Mouse (Mus musculus) heart, embryonic 14.5 days (tissue): ENCODE measurements around the gene Dpm3. TPM values are rescaled to one million over a fixed set of nuclear protein-coding genes. Genes with fewer than 3 reads are reported as not detected.

ENCODE experiments used
- ATAC-seq: fragments of 200-750 bp; cut with Nextera tagmentation; 2 replicates; pipeline ENCODE4 v1.8.0; 2017; ENCODE audit warnings: low read depth, moderate TSS enrichment; ENCODE audit not compliant: insufficient number of reproducible peaks, insufficient read depth, low FRiP score
- H3K27ac ChIP-seq, 2 experiments: fragments of 200-500 bp in 1 of 2; fragments of 300-500 bp in 1 of 2; sonication (generic) in 1 of 2; replicated peaks in 1 of 2; 2 replicates each; pipeline ENCODE4 v1.5.1; 2012 to 2014; ENCODE audit warnings: low read depth in 2 of 2, low read length in 2 of 2, control low read depth in 1 of 2, mild to moderate bottlenecking in 1 of 2, mixed read lengths in 1 of 2; ENCODE audit not compliant: control insufficient read depth in 1 of 2, insufficient read depth in 1 of 2
- H3K27me3 ChIP-seq: fragments of 300-500 bp; sonication (generic); 2 replicates; pipeline ENCODE4 v1.6.1; 2014; ENCODE audit warnings: mild to moderate bottlenecking, low read length, control low read depth; ENCODE audit not compliant: control insufficient read depth, insufficient read depth
- H3K36me3 ChIP-seq: fragments of 300-500 bp; sonication (generic); 2 replicates; pipeline ENCODE4 v1.6.1; 2014; ENCODE audit warnings: mild to moderate bottlenecking, control low read depth, low read length, mixed read lengths; ENCODE audit not compliant: control insufficient read depth, insufficient read depth
- H3K4me1 ChIP-seq, 2 experiments: fragments of 200-500 bp in 1 of 2; fragments of 300-500 bp in 1 of 2; sonication (generic) in 1 of 2; 2 replicates each; pipeline ENCODE4 v1.6.1; 2012 to 2014; ENCODE audit warnings: low read length in 2 of 2, control low read depth in 1 of 2, mixed read lengths in 1 of 2; ENCODE audit not compliant: control insufficient read depth in 2 of 2, insufficient read depth in 2 of 2
- H3K4me2 ChIP-seq: fragments of 300-500 bp; sonication (generic); 2 replicates; pipeline ENCODE4 v1.6.1; 2014; ENCODE audit warnings: mild to moderate bottlenecking, low read length
- H3K4me3 ChIP-seq, 2 experiments: fragments of 200-500 bp in 1 of 2; fragments of 300-500 bp in 1 of 2; sonication (generic) in 1 of 2; 2 replicates each; pipeline ENCODE4 v1.5.1; 2012 to 2014; ENCODE audit warnings: low read length in 2 of 2, mild to moderate bottlenecking in 2 of 2, control low read depth in 1 of 2, low read depth in 1 of 2, moderate library complexity in 1 of 2; ENCODE audit not compliant: control insufficient read depth in 1 of 2, insufficient read depth in 1 of 2
- H3K9ac ChIP-seq: fragments of 300-500 bp; sonication (generic); 2 replicates; pipeline ENCODE4 v1.6.1; 2014; ENCODE audit warnings: mild to moderate bottlenecking, low read length
- H3K9me3 ChIP-seq: fragments of 300-500 bp; sonication (generic); 2 replicates; pipeline ENCODE4 v1.6.1; 2016; ENCODE audit warnings: low read length, control low read depth; ENCODE audit not compliant: control insufficient read depth
- WGBS: fragments of 180-500 bp; shearing (Covaris S2); extraction: QIAGEN DNeasy Blood & Tissue Kit; methylation state at CpG from one replicate; pipeline ENCODE4 v1.1.7; 2014; 5-methylcytosine and 5-hydroxymethylcytosine counted together
- polyA plus RNA-seq: library from polyadenylated mRNA; unstranded; fragments of >200 nt; fragmentation: Nextera tagmentation; extraction: Ambion mirVana; gene quantifications from 2 replicates; pipeline ENCODE4 v1.2.1, GENCODE M21; 2014

Gene Dpm3
- polyA plus RNA-seq, 1 experiment from 2014 or later = 97.9 TPM

DNA sequence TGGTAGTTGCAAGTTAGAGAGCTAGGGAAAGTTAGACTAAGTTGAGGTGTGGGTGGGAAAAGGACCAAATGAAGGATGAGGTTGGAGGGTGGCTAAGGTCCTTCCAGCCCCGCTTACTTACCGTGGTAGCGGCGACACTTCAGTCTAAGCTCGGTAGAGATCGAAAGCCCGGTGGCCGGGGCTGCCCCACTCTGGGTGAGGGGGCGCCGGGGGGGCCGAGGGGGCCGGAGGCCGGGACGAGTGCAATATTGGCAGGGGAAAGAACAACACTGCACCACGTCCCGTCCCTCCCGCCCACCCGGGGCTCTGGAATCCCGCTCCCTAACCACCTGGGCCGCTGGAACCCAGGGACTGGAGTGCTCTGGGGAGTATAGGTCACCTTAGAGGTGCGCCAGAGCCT, 32.3 kb upstream of the Dpm3 start, which contains the start of gene Mtx1:
Gene Mtx1, minus strand, starts transcription at position 189 of the 400 bp plus-strand sequence.
- Histone ChIP-seq H3K27me3 (peaks cover 30% of the 10 kb centered on the region), H3K9me3 (no peaks in the 10 kb centered on the region), H3K36me3 (no peaks in the 10 kb centered on the region), H3K4me1 (peaks cover 10 to 16% of the 10 kb centered on the region in 2 experiments), H3K4me2 (peak within 1 kb of the TSS; percentile 73), H3K27ac (peak within 1 kb of the TSS; percentile 26 to 50; a peak in 2 of 4 replicates), H3K4me3 (peak within 1 kb of the TSS; percentile 50 to 60), H3K9ac (peak within 1 kb of the TSS; percentile 49)
- no peak for ATAC-seq
- 8% methylated on average over 21 of the region's 21 CpGs for WGBS

GRCm38 (mm10) chr3:89227307-89228179, 31.6 kb upstream of the Dpm3 start:
- ATAC-seq = peak; percentile 75
- H3K9me3 ChIP-seq = no peaks in the 10 kb centered on the region
- peaks cover 32% of the 10 kb centered on the region for H3K27me3 ChIP-seq
- WGBS = 5% methylated on average over 41 of the region's 41 CpGs
- peak overlapping the region; percentile 50 to 60 for H3K4me3 ChIP-seq
- H3K36me3 ChIP-seq = no peaks in the 10 kb centered on the region
- H3K4me1 ChIP-seq = peaks cover 10 to 16% of the 10 kb centered on the region in 2 experiments
- peak overlapping the region; percentile 26 to 50; a peak in 2 of 4 replicates for H3K27ac ChIP-seq
- peak overlapping the region; percentile 49 for H3K9ac ChIP-seq
- peak overlapping the region; percentile 73 for H3K4me2 ChIP-seq

DNA sequence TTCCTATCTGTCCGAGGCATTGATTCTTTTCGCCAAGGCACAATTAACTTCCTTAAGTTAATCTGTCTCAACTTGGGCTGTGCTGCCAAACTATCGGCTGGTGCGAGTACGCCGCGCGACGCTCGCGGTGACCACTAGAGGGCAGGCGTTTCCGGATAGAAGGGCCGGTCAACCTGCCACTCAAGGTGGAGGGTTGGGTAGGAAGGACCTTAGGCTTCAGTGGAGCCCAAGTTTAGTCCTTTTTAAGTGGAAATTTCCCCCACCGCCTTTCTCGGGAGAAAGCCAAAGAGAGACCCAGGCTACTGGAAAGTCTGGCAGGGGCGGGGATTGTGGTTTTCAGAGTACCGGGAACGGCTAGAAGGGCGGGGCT, 31.0 kb upstream of the Dpm3 start:
- H3K4me2 ChIP-seq = peak overlapping the region; percentile 73
- no peaks in the 10 kb centered on the region for H3K9me3 ChIP-seq
- peak overlapping the region; percentile 50 to 60 for H3K4me3 ChIP-seq
- under 1% methylated on average over 20 of the region's 20 CpGs for WGBS
- peaks cover 32% of the 10 kb centered on the region for H3K27me3 ChIP-seq
- no peaks in the 10 kb centered on the region for H3K36me3 ChIP-seq
- H3K27ac ChIP-seq = no peak overlapping the region
- H3K9ac ChIP-seq = peak overlapping the region; percentile 67
- peak; percentile 55; the same call in 1 of the 2 replicates for ATAC-seq
- H3K4me1 ChIP-seq = peaks cover 13 to 21% of the 10 kb centered on the region in 2 experiments

DNA sequence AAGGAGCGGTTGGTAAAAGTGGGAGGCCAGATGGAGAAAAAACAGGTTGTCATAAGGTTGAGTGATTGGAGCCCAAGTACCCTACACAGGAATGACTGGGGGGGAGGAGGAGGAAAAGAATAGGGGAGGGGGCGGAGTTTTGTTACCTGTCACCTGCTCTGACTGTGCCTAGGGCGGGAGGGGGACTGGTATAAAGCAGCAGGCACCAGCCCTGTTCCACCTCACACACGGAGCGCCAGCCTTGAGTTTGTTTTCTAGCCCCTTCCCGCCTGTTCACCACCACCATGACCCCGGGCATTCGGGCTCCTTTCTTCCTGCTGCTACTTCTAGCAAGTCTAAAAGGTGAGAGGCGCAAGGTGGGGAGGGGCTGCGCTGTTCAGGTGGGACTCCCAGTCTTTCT, 30.3 kb upstream of the Dpm3 start, which contains the start of gene Muc1:
Gene Muc1, plus strand, starts transcription at position 222 of the 400 bp plus-strand sequence.
- WGBS = 22% methylated on average over 10 of the region's 10 CpGs
- Histone ChIP-seq H3K36me3 (no peaks in the 10 kb centered on the region), H3K9ac (peak within 1 kb of the TSS; percentile 67), H3K9me3 (no peaks in the 10 kb centered on the region), H3K4me3 (peak within 1 kb of the TSS; percentile 50 to 60), H3K27me3 (peaks cover 32% of the 10 kb centered on the region), H3K27ac (no peak within 1 kb of the TSS), H3K4me2 (peak within 1 kb of the TSS; percentile 73), H3K4me1 (peaks cover 19 to 27% of the 10 kb centered on the region in 2 experiments)
- ATAC-seq = no peak

DNA sequence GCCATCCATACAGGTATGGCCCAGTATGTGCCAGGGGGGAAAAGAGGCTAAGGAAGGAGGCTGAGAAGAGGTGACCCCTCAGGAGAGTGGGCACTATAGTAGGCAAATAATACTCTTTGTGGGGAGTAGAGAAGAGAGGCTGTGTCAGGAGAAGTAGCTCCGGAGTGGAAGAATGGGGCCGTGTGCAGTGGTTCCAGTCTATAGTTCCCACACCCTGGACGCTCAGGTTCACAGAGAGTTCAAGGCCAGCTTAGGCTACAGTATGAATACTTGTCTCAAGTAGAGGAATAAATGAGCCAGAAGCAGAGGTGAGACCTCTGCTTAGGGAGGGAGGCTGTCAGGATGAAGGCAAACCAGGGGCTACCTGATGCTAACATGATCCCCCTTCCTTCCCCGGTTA, 29.9 kb upstream of the Dpm3 start:
- Histone ChIP-seq H3K4me3 (no peak overlapping the region), H3K36me3 (no peaks in the 10 kb centered on the region), H3K4me1 (peaks cover 19 to 28% of the 10 kb centered on the region in 2 experiments), H3K4me2 (0 out of 2 replicates have a peak overlapping the region, but pooled peaks have one; percentile 73), H3K27me3 (peaks cover 32% of the 10 kb centered on the region), H3K9me3 (no peaks in the 10 kb centered on the region), H3K27ac (no peak overlapping the region), H3K9ac (no peak overlapping the region)
- WGBS = 63% methylated on average over 4 of the region's 4 CpGs
- ATAC-seq = no peak

DNA sequence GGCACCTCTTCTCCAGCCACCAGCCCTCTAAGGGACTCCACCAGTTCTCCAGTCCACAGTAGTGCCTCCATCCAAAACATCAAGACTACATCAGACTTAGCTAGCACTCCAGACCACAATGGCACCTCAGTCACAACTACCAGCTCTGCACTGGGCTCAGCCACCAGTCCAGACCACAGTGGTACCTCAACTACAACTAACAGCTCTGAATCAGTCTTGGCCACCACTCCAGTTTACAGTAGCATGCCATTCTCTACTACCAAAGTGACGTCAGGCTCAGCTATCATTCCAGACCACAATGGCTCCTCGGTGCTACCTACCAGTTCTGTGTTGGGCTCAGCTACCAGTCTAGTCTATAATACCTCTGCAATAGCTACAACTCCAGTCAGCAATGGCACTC, 28.6 kb upstream of the Dpm3 start:
- no peak overlapping the region for H3K4me3 ChIP-seq
- no peaks in the 10 kb centered on the region for H3K9me3 ChIP-seq
- H3K9ac ChIP-seq = no peak overlapping the region
- H3K36me3 ChIP-seq = no peaks in the 10 kb centered on the region
- no peak for ATAC-seq
- H3K27me3 ChIP-seq = peaks cover 24% of the 10 kb centered on the region; the same call in 1 of the 2 replicates
- H3K27ac ChIP-seq = no peak overlapping the region
- H3K4me2 ChIP-seq = no peak overlapping the region
- H3K4me1 ChIP-seq = peaks cover 19 to 28% of the 10 kb centered on the region in 2 experiments
- 82% methylated on average over 2 of the region's 2 CpGs for WGBS

- peaks cover 19 to 28% of the 10 kb centered on the region in 2 experiments for H3K4me1 ChIP-seq
- H3K4me2 ChIP-seq = no peak overlapping the region
- WGBS = 49% methylated on average over 7 of the region's 7 CpGs
- H3K27ac ChIP-seq = no peak overlapping the region
- no peak for ATAC-seq
- no peak overlapping the region for H3K9ac ChIP-seq
- H3K36me3 ChIP-seq = no peaks in the 10 kb centered on the region
- H3K9me3 ChIP-seq = no peaks in the 10 kb centered on the region
- peaks cover 17% of the 10 kb centered on the region; the same call in 1 of the 2 replicates for H3K27me3 ChIP-seq
- H3K4me3 ChIP-seq = no peak overlapping the region
Measured at GRCm38 (mm10) chr3:89231345-89231744, 27.8 kb upstream of the Dpm3 start.
